Mouse (Mus musculus): ENCODE data around the gene Sertad2.
A peak's percentile ranks its signal among the peaks of the same experiment; 100 is the strongest.

Sertad2 gene

DNA sequence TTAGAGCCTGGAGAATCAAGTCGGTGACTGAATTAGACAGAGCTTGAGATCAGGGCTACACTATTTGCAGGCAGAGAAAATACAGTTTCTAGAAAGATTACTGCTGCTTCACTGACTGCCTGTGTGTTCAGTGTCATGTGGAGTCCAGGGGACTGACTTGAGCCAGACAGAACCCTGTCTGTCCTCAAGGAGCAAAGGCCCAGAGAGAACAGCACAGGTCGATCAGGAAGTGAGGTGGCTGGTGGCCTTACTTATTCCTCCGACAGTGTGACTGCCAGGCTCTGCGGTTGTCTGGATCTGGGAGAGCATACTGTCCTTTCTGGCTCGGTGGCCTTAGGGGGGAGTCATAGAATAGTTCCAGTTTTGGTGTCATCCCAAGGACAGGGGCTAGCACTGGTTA lies 137.7 kb downstream of the Sertad2 start:
- no peak for DNase-seq (ENCODE audit: low spot score in 2 of 2)

DNA sequence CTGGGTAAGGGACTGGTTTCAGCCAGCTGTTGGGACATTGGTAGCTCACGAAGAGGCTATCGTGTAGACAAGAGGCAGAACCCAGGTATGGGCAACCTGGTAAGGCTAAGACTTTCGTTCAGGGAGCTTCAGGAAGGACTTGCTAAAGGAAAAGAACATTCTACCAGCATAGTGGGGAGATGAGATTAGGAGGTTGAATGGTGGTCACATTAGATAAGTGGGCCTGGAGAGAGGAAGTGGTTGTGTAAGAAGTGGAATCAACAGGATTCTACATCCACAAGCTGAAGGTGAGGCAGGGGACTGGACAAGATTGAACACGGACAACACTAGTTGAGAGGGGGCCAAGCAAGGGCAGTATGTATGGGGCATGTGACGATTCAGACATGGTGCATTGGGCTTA lies 138.6 kb downstream of the Sertad2 start:
- DNase-seq (ENCODE audit: low spot score in 2 of 2), result no peak

DNA sequence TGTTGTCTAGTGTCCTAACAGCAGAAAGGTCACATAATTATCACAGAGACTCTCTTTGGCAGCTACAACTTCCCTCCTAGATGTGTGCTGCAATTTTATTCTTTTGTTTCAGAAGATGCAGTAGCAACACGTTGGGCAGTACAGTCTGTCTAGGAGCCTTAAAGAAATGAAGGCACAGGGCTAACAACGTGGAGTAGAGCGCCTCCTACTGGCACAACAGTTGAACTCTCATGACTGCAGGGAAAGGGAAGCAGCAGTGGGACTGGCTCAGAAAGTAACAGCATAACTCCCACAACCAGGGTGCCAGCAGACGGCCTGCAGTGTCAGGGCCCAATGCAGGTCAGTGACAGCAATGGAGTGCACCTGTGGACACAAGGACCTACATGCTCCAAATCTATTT lies 147.9 kb downstream of the Sertad2 start:
- DNase-seq (ENCODE audit: low spot score in 2 of 2), result peak; percentile 66 to 82

Measured in right cerebral cortex, postnatal 10 days (tissue).